Mouse (Mus musculus): ENCODE measurements around the gene Pum1. TPM values are rescaled to one million over a fixed set of nuclear protein-coding genes. Genes with fewer than 3 reads are reported as not detected.
A peak's percentile ranks its signal among the peaks of the same experiment; 100 is the strongest.

The Pum1 gene
- polyA plus RNA-seq, 1 experiment from 2014 or later: 52.7 TPM

DNA sequence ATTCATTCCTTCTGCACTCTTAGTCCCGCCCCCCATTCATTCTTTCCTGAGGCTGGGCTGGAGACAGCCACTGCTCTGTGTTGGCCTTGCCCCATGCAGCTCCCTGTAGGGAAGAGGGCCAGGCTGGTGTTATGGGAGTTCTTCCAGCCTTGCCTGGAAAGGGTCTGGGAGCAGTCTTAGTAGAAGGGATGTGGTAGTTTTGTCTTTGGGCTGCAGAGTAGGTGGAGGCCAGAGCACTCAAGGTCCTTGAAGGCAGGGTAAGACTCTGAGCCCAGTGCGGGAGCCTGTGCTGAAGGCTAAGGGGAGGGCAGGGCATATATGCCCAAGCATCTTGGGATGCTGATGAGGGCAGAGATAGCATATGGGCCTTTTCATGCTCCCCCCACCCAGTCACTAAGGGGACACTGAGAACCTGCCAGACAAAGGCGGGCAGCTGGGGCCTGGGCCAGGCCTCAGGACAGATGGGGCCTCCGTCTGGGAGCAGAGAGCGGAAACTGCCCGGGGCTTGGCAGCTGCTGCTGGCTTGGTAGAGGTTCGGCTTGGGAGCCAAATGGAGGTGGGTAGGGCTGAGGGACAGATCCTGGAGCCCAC lies 141.7 kb downstream of the Pum1 start:
- peaks cover 14% of the 10 kb centered on the region for H3K4me1 ChIP-seq (ENCODE audit: control insufficient read depth, insufficient read depth, low read length)
- H3K4me2 ChIP-seq (ENCODE audit: low read depth, low read length): no peak overlapping the region
- no peaks in the 10 kb centered on the region for H3K36me3 ChIP-seq (ENCODE audit: control insufficient read depth, insufficient read depth)
- no peaks in the 10 kb centered on the region for H3K27me3 ChIP-seq (ENCODE audit: control insufficient read depth, insufficient read depth, low read length)
- no peaks in the 10 kb centered on the region for H3K9me3 ChIP-seq (replicated peaks; ENCODE audit: control insufficient read depth, low read length)
- no peak overlapping the region for H3K4me3 ChIP-seq (ENCODE audit: low read length)
- no peak; the same call in 1 of the 2 replicates for ATAC-seq (replicated peaks; ENCODE audit: extremely low read depth, insufficient read depth, low FRiP score)
- 63% methylated on average over 7 of the region's 7 CpGs for WGBS
- no peak overlapping the region; the same call in 1 of the 2 replicates for H3K9ac ChIP-seq (ENCODE audit: low read length)
- peak overlapping the region; percentile 43; the same call in 1 of the 2 replicates for H3K27ac ChIP-seq (ENCODE audit: low read length)

GRCm38 (mm10) chr4:130805746-130806145 lies 142.6 kb downstream of the Pum1 start:
- H3K9ac ChIP-seq (ENCODE audit: low read length): no peak overlapping the region
- ATAC-seq (replicated peaks; ENCODE audit: extremely low read depth, insufficient read depth, low FRiP score): no peak
- no peak overlapping the region for H3K4me3 ChIP-seq (ENCODE audit: low read length)
- H3K9me3 ChIP-seq (replicated peaks; ENCODE audit: control insufficient read depth, low read length): no peaks in the 10 kb centered on the region
- H3K36me3 ChIP-seq (ENCODE audit: control insufficient read depth, insufficient read depth): no peaks in the 10 kb centered on the region
- peaks cover 10% of the 10 kb centered on the region for H3K4me1 ChIP-seq (ENCODE audit: control insufficient read depth, insufficient read depth, low read length)
- no peak overlapping the region for H3K4me2 ChIP-seq (ENCODE audit: low read depth, low read length)
- 76% methylated on average over 7 of the region's 7 CpGs for WGBS
- no peaks in the 10 kb centered on the region for H3K27me3 ChIP-seq (ENCODE audit: control insufficient read depth, insufficient read depth, low read length)
- no peak overlapping the region for H3K27ac ChIP-seq (ENCODE audit: low read length)

- Histone ChIP-seq H3K27ac (ENCODE audit: low read length) (no peak overlapping the region), H3K9ac (ENCODE audit: low read length) (no peak overlapping the region), H3K36me3 (ENCODE audit: control insufficient read depth, insufficient read depth) (no peaks in the 10 kb centered on the region), H3K4me1 (ENCODE audit: control insufficient read depth, insufficient read depth, low read length) (peaks cover 10% of the 10 kb centered on the region), H3K27me3 (ENCODE audit: control insufficient read depth, insufficient read depth, low read length) (no peaks in the 10 kb centered on the region), H3K4me3 (ENCODE audit: low read length) (no peak overlapping the region), H3K4me2 (ENCODE audit: low read depth, low read length) (no peak overlapping the region), H3K9me3 (replicated peaks; ENCODE audit: control insufficient read depth, low read length) (no peaks in the 10 kb centered on the region)
- WGBS: 93% methylated on average over 9 of the region's 9 CpGs
- no peak for ATAC-seq (replicated peaks; ENCODE audit: extremely low read depth, insufficient read depth, low FRiP score)
Measured at GRCm38 (mm10) chr4:130806746-130807145, 143.6 kb downstream of the Pum1 start.

GRCm38 (mm10) chr4:130809784-130810183 lies 146.7 kb downstream of the Pum1 start:
- no peak overlapping the region for H3K27ac ChIP-seq (ENCODE audit: low read length)
- H3K4me2 ChIP-seq (ENCODE audit: low read depth, low read length): no peak overlapping the region
- H3K9ac ChIP-seq (ENCODE audit: low read length): no peak overlapping the region
- peaks cover 9% of the 10 kb centered on the region for H3K4me1 ChIP-seq (ENCODE audit: control insufficient read depth, insufficient read depth, low read length)
- no peak overlapping the region for H3K4me3 ChIP-seq (ENCODE audit: low read length)
- no peak for ATAC-seq (replicated peaks; ENCODE audit: extremely low read depth, insufficient read depth, low FRiP score)
- WGBS: 50% methylated on average over 5 of the region's 5 CpGs
- no peaks in the 10 kb centered on the region for H3K36me3 ChIP-seq (ENCODE audit: control insufficient read depth, insufficient read depth)
- no peaks in the 10 kb centered on the region for H3K9me3 ChIP-seq (replicated peaks; ENCODE audit: control insufficient read depth, low read length)
- no peaks in the 10 kb centered on the region for H3K27me3 ChIP-seq (ENCODE audit: control insufficient read depth, insufficient read depth, low read length)

- Histone ChIP-seq H3K4me2 (ENCODE audit: low read depth, low read length) (no peak overlapping the region), H3K4me1 (ENCODE audit: control insufficient read depth, insufficient read depth, low read length) (peaks cover 6% of the 10 kb centered on the region; the same call in 1 of the 2 replicates), H3K27me3 (ENCODE audit: control insufficient read depth, insufficient read depth, low read length) (no peaks in the 10 kb centered on the region), H3K27ac (ENCODE audit: low read length) (no peak overlapping the region), H3K9ac (ENCODE audit: low read length) (no peak overlapping the region), H3K36me3 (ENCODE audit: control insufficient read depth, insufficient read depth) (no peaks in the 10 kb centered on the region), H3K4me3 (ENCODE audit: low read length) (no peak overlapping the region), H3K9me3 (replicated peaks; ENCODE audit: control insufficient read depth, low read length) (no peaks in the 10 kb centered on the region)
- WGBS: 61% methylated on average over 3 of the region's 3 CpGs
- no peak for ATAC-seq (replicated peaks; ENCODE audit: extremely low read depth, insufficient read depth, low FRiP score)
Measured at GRCm38 (mm10) chr4:130810845-130811244, 147.7 kb downstream of the Pum1 start.

DNA sequence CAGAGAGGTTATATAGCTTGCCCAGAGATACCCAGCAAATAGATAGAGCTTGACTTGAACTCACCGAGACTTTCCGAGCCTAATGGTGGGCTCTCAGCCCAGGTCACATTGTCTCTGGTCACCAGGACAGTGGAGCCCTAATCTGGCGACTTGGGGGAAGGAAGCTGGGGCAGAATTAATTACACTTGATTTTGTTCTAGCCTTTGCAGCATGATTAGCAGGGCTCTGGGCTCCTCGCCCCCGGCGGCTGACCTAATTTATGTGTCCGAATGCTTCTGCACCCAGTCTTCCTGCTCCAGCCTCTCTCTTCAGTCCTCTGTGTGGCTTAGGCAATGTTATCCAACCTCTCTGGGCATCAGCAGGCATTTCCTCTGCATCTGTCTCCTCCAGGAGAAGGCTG lies 148.3 kb downstream of the Pum1 start:
- H3K4me2 ChIP-seq (ENCODE audit: low read depth, low read length): no peak overlapping the region
- no peak for ATAC-seq (replicated peaks; ENCODE audit: extremely low read depth, insufficient read depth, low FRiP score)
- 60% methylated on average over 7 of the region's 7 CpGs for WGBS
- H3K27me3 ChIP-seq (ENCODE audit: control insufficient read depth, insufficient read depth, low read length): no peaks in the 10 kb centered on the region
- H3K27ac ChIP-seq (ENCODE audit: low read length): no peak overlapping the region
- no peak overlapping the region for H3K4me3 ChIP-seq (ENCODE audit: low read length)
- H3K36me3 ChIP-seq (ENCODE audit: control insufficient read depth, insufficient read depth): no peaks in the 10 kb centered on the region
- no peaks in the 10 kb centered on the region for H3K9me3 ChIP-seq (replicated peaks; ENCODE audit: control insufficient read depth, low read length)
- H3K4me1 ChIP-seq (ENCODE audit: control insufficient read depth, insufficient read depth, low read length): peaks cover 6% of the 10 kb centered on the region; the same call in 1 of the 2 replicates
- H3K9ac ChIP-seq (ENCODE audit: low read length): no peak overlapping the region

GRCm38 (mm10) chr4:130813958-130814357 lies 150.8 kb downstream of the Pum1 start:
- Histone ChIP-seq H3K9me3 (replicated peaks; ENCODE audit: control insufficient read depth, low read length) (no peaks in the 10 kb centered on the region), H3K4me1 (ENCODE audit: control insufficient read depth, insufficient read depth, low read length) (peaks cover 6% of the 10 kb centered on the region; the same call in 1 of the 2 replicates), H3K36me3 (ENCODE audit: control insufficient read depth, insufficient read depth) (0 out of 2 replicates have a peak, but pooled peaks cover 2% of the 10 kb centered on the region), H3K9ac (ENCODE audit: low read length) (no peak overlapping the region), H3K27me3 (ENCODE audit: control insufficient read depth, insufficient read depth, low read length) (no peaks in the 10 kb centered on the region), H3K27ac (ENCODE audit: low read length) (no peak overlapping the region), H3K4me3 (ENCODE audit: low read length) (no peak overlapping the region), H3K4me2 (ENCODE audit: low read depth, low read length) (no peak overlapping the region)
- WGBS: 65% methylated on average over 2 of the region's 2 CpGs
- no peak for ATAC-seq (replicated peaks; ENCODE audit: extremely low read depth, insufficient read depth, low FRiP score)

- Histone ChIP-seq H3K27me3 (ENCODE audit: control insufficient read depth, insufficient read depth, low read length) (no peaks in the 10 kb centered on the region), H3K9me3 (replicated peaks; ENCODE audit: control insufficient read depth, low read length) (no peaks in the 10 kb centered on the region), H3K4me1 (ENCODE audit: control insufficient read depth, insufficient read depth, low read length) (peaks cover 6% of the 10 kb centered on the region; the same call in 1 of the 2 replicates), H3K9ac (ENCODE audit: low read length) (no peak overlapping the region), H3K27ac (ENCODE audit: low read length) (no peak overlapping the region), H3K36me3 (ENCODE audit: control insufficient read depth, insufficient read depth) (0 out of 2 replicates have a peak, but pooled peaks cover 4% of the 10 kb centered on the region), H3K4me3 (ENCODE audit: low read length) (no peak overlapping the region), H3K4me2 (ENCODE audit: low read depth, low read length) (no peak overlapping the region)
- WGBS: 57% methylated on average over 8 of the region's 8 CpGs
- no peak for ATAC-seq (replicated peaks; ENCODE audit: extremely low read depth, insufficient read depth, low FRiP score)
Measured at GRCm38 (mm10) chr4:130814742-130815330, 151.7 kb downstream of the Pum1 start.

- Histone ChIP-seq H3K4me3 (ENCODE audit: low read length) (no peak overlapping the region), H3K27ac (ENCODE audit: low read length) (no peak overlapping the region), H3K27me3 (ENCODE audit: control insufficient read depth, insufficient read depth, low read length) (no peaks in the 10 kb centered on the region), H3K9ac (ENCODE audit: low read length) (no peak overlapping the region), H3K4me2 (ENCODE audit: low read depth, low read length) (no peak overlapping the region), H3K4me1 (ENCODE audit: control insufficient read depth, insufficient read depth, low read length) (peaks cover 6% of the 10 kb centered on the region; the same call in 1 of the 2 replicates), H3K36me3 (ENCODE audit: control insufficient read depth, insufficient read depth) (0 out of 2 replicates have a peak, but pooled peaks cover 4% of the 10 kb centered on the region), H3K9me3 (replicated peaks; ENCODE audit: control insufficient read depth, low read length) (no peaks in the 10 kb centered on the region)
- WGBS: 82% methylated on average over 8 of the region's 8 CpGs
- ATAC-seq (replicated peaks; ENCODE audit: extremely low read depth, insufficient read depth, low FRiP score): no peak
Measured at GRCm38 (mm10) chr4:130815860-130816259, 152.7 kb downstream of the Pum1 start.

Data from heart, embryonic 16.5 days (tissue).